Mouse (Mus musculus): Measurements from ENCODE around the gene Hnrnpa2b1. TPM values are rescaled to one million over a fixed set of nuclear protein-coding genes. Genes with fewer than 3 reads are reported as not detected.

The Hnrnpa2b1 gene
- polyA plus RNA-seq, 1 experiment from 2014 or later, result 2,862 TPM

- H3K4me3 ChIP-seq (replicated peaks), result 0 out of 2 replicates have a peak overlapping the region, but pooled peaks have one; percentile 61
- peaks cover 51% of the 10 kb centered on the region for H3K27me3 ChIP-seq
- H3K27ac ChIP-seq, result no peak overlapping the region
- no peak for ATAC-seq (ENCODE audit: low FRiP score)
- H3K36me3 ChIP-seq (replicated peaks), result no peaks in the 10 kb centered on the region
- H3K9me3 ChIP-seq, result no peaks in the 10 kb centered on the region
- H3K4me1 ChIP-seq, result peaks cover 21% of the 10 kb centered on the region
- H3K9ac ChIP-seq, result no peak overlapping the region
- peak overlapping the region; percentile 94; the same call in 1 of the 2 replicates for H3K4me2 ChIP-seq
- WGBS, result 40% methylated on average over 7 of the region's 7 CpGs
These were observed 35.4 kb downstream of the Hnrnpa2b1 start for GRCm38 (mm10) chr6:51434270-51434669.

GRCm38 (mm10) chr6:51432535-51433397 lies 36.9 kb downstream of the Hnrnpa2b1 start, which contains the start of gene Nfe2l3:
Nfe2l3 (plus strand) TSS chr6:51432670.
- WGBS, result under 1% methylated on average over 68 of the region's 74 CpGs
- H3K27ac ChIP-seq, result no peak within 1 kb of the TSS

GRCm38 (mm10) chr6:51424537-51424936 lies 45.2 kb downstream of the Hnrnpa2b1 start:
- no peaks in the 10 kb centered on the region for H3K9me3 ChIP-seq
- no peak overlapping the region for H3K4me2 ChIP-seq
- no peaks in the 10 kb centered on the region; the same call in 1 of the 2 replicates for H3K27me3 ChIP-seq
- ATAC-seq (ENCODE audit: low FRiP score), result no peak
- WGBS, result 89% methylated on average over 2 of the region's 2 CpGs
- H3K36me3 ChIP-seq (replicated peaks), result no peaks in the 10 kb centered on the region
- no peak overlapping the region for H3K9ac ChIP-seq
- H3K27ac ChIP-seq, result no peak overlapping the region
- 0 out of 2 replicates have a peak, but pooled peaks cover 3% of the 10 kb centered on the region for H3K4me1 ChIP-seq
- no peak overlapping the region for H3K4me3 ChIP-seq (replicated peaks)

More at GRCm38 (mm10) chr6:51432535-51433397, 36.9 kb downstream of the Hnrnpa2b1 start, which contains the start of gene Nfe2l3:
- no peaks in the 10 kb centered on the region for H3K9me3 ChIP-seq
- H3K36me3 ChIP-seq (replicated peaks), result no peaks in the 10 kb centered on the region
- peak; percentile 87 for ATAC-seq (ENCODE audit: low FRiP score)
- peaks cover 21% of the 10 kb centered on the region for H3K4me1 ChIP-seq
- peaks cover 51% of the 10 kb centered on the region for H3K27me3 ChIP-seq
- H3K4me2 ChIP-seq, result peak within 1 kb of the TSS; percentile 94
- peak within 1 kb of the TSS; percentile 71 for H3K9ac ChIP-seq
- H3K4me3 ChIP-seq (replicated peaks), result peak within 1 kb of the TSS; percentile 61

GRCm38 (mm10) chr6:51423466-51424122 lies 46.1 kb downstream of the Hnrnpa2b1 start:
- H3K9me3 ChIP-seq, result no peaks in the 10 kb centered on the region
- no peak overlapping the region for H3K4me2 ChIP-seq
- no peak overlapping the region for H3K4me3 ChIP-seq (replicated peaks)
- WGBS, result 58% methylated on average over 11 of the region's 11 CpGs
- H3K27ac ChIP-seq, result no peak overlapping the region
- H3K27me3 ChIP-seq, result no peaks in the 10 kb centered on the region; the same call in 1 of the 2 replicates
- H3K36me3 ChIP-seq (replicated peaks), result no peaks in the 10 kb centered on the region
- ATAC-seq (ENCODE audit: low FRiP score), result no peak
- H3K9ac ChIP-seq, result no peak overlapping the region
- 0 out of 2 replicates have a peak, but pooled peaks cover 3% of the 10 kb centered on the region for H3K4me1 ChIP-seq

GRCm38 (mm10) chr6:51417306-51417936 lies 52.3 kb downstream of the Hnrnpa2b1 start:
- no peak overlapping the region for H3K27ac ChIP-seq
- 93% methylated on average over 4 of the region's 4 CpGs for WGBS
- ATAC-seq (ENCODE audit: low FRiP score), result no peak

GRCm38 (mm10) chr6:51416433-51416832 lies 53.3 kb downstream of the Hnrnpa2b1 start:
- H3K9me3 ChIP-seq, result no peaks in the 10 kb centered on the region
- H3K4me1 ChIP-seq, result no peaks in the 10 kb centered on the region
- H3K36me3 ChIP-seq (replicated peaks), result no peaks in the 10 kb centered on the region
- no peak overlapping the region for H3K27ac ChIP-seq
- ATAC-seq (ENCODE audit: low FRiP score), result no peak
- no peak overlapping the region for H3K9ac ChIP-seq
- 79% methylated on average over 1 of the region's 1 CpGs for WGBS
- H3K4me3 ChIP-seq (replicated peaks), result no peak overlapping the region
- H3K27me3 ChIP-seq, result no peaks in the 10 kb centered on the region
- no peak overlapping the region for H3K4me2 ChIP-seq

More at GRCm38 (mm10) chr6:51417306-51417936, 52.3 kb downstream of the Hnrnpa2b1 start:
- Histone ChIP-seq H3K4me3 (replicated peaks) (no peak overlapping the region), H3K27me3 (no peaks in the 10 kb centered on the region), H3K36me3 (replicated peaks) (no peaks in the 10 kb centered on the region), H3K4me1 (no peaks in the 10 kb centered on the region), H3K9ac (no peak overlapping the region), H3K4me2 (no peak overlapping the region), H3K9me3 (no peaks in the 10 kb centered on the region)

Other genes starting within 250 kb of the Hnrnpa2b1 start
- 2.2 and 2.3 TPM in 2 replicates for gene Nfe2l3, start 37.2 kb downstream of the Hnrnpa2b1 start, polyA plus RNA-seq (2016; fragmentation: Nextera tagmentation; extraction: Ambion mirVana)
- gene Cbx3, start 466 bp upstream of the Hnrnpa2b1 start, polyA plus RNA-seq (2016; fragmentation: Nextera tagmentation; extraction: Ambion mirVana), result 719 and 759 TPM in 2 replicates
- 39.8 and 40.2 TPM in 2 replicates for gene Snx10, start 54.0 kb upstream of the Hnrnpa2b1 start, polyA plus RNA-seq (2016; fragmentation: Nextera tagmentation; extraction: Ambion mirVana)